Mouse (Mus musculus) testis, adult 2 months (tissue): ENCODE measurements around the gene Mtfr2.

ENCODE experiments used
- CTCF ChIP-seq: fragments of 200-500 bp; IDR thresholded peaks from 2 replicates; pipeline ENCODE4 v1.5.1; 2012; ENCODE audit warnings: low read depth, mild to moderate bottlenecking, inconsistent platforms, low read length, moderate library complexity; ENCODE audit not compliant: control insufficient read depth, insufficient read depth, insufficient replicate concordance
- POLR2A ChIP-seq: fragments of 200-500 bp; IDR thresholded peaks from 2 replicates; pipeline ENCODE4 v1.6.1; 2012; ENCODE audit warnings: low read depth, mild to moderate bottlenecking, inconsistent platforms, low read length, moderate library complexity; ENCODE audit not compliant: control insufficient read depth

DNA sequence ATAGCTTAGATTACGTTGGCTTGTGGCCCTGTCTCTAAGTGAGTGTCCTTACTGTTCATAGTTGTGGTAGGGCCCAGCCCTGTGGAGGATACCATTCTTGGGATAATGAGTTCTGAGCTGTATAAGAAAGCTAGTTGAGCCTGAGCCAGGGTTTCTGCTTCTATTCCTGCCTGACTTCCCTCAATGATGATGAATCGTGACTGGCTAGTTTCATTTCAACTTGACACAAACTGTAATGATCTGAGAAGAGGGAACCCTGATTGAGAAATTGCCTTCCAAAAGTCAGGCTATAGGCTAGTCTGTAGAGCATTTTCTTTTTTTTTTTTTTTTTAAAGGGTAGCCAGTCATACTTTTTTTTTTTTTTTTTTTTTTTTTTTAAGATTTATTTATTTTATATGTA, 1.3 kb downstream of the Mtfr2 start:
- TF ChIP-seq CTCF: no peak
- TF ChIP-seq POLR2A: no peak
